Mouse (Mus musculus) bone marrow, adult 2 months (tissue): ENCODE data around the gene Tpo. TPM values are rescaled to one million over a fixed set of nuclear protein-coding genes. Genes with fewer than 3 reads are reported as not detected.

ENCODE experiments used
- H3K27ac ChIP-seq: fragments of 200-500 bp; 2 replicates; pipeline ENCODE4 v1.5.1; 2012; ENCODE audit warnings: low read depth, mild to moderate bottlenecking, control low read depth, inconsistent platforms, low read length; ENCODE audit not compliant: control insufficient read depth, poor library complexity, insufficient read depth
- H3K4me1 ChIP-seq: fragments of 200-500 bp; 2 replicates; pipeline ENCODE4 v1.6.1; 2011; ENCODE audit warnings: low read length; ENCODE audit not compliant: control insufficient read depth, insufficient read depth
- H3K4me3 ChIP-seq: fragments of 200-500 bp; replicated peaks from 2 replicates; pipeline ENCODE3; 2011; ENCODE audit warnings: mild to moderate bottlenecking, low read depth, low read length, control low read depth; ENCODE audit not compliant: control insufficient read depth
- CTCF ChIP-seq: fragments of 200-500 bp; IDR thresholded peaks from 2 replicates; pipeline ENCODE4 v1.5.1; 2011; ENCODE audit warnings: low read length, control low read depth; ENCODE audit not compliant: control insufficient read depth, insufficient read depth
- POLR2A ChIP-seq: fragments of 200-500 bp; IDR thresholded peaks from 2 replicates; pipeline ENCODE4 v1.6.1; 2011; ENCODE audit warnings: low read depth, mild to moderate bottlenecking, control low read depth, low read length, borderline replicate concordance; ENCODE audit not compliant: control insufficient read depth
- WGBS: fragments of 180-500 bp; shearing (Covaris S2); methylation state at CpG from one replicate; pipeline ENCODE4 v1.1.7; 2018; 5-methylcytosine and 5-hydroxymethylcytosine counted together
- polyA plus RNA-seq: library from polyadenylated mRNA; stranded (reverse); fragments of >200 nt; gene quantifications from 2 replicates; pipeline ENCODE4 v1.2.4, GENCODE M21; 2011; ENCODE audit warnings: low replicate concordance; ENCODE audit not compliant: missing spikeins, insufficient read depth, insufficient read length

Gene Tpo
- not detected in 2 replicates for polyA plus RNA-seq

DNA sequence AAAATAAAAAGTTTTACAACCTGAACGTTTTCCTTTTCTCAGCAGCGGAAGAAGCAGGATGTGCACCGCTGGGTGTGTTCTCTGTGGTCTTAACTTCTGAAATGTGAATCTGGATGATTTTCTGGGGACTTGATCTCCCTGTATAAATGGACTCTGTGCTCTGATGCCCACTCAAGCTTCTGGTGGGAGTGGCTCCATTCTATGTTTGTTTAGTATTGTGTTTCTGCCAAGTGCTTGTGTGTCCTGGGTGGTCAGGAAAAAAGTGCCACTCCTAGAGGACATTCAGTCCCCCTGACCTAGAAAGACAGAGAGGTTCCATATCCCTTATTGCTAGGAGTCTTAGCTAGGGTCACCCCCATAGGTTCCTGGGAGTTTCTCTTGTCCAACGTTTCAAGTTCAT, at the start of gene Tpo:
TSS of gene Tpo (minus strand) at position 101 of the 400 bp plus-strand sequence.
- 68% methylated on average over 4 of the region's 4 CpGs for WGBS
- TF ChIP-seq CTCF (no peak), POLR2A (no peak)
- Histone ChIP-seq H3K4me3 (no peak within 1 kb of the TSS), H3K4me1 (no peaks in the 10 kb centered on the region), H3K27ac (no peak within 1 kb of the TSS)

DNA sequence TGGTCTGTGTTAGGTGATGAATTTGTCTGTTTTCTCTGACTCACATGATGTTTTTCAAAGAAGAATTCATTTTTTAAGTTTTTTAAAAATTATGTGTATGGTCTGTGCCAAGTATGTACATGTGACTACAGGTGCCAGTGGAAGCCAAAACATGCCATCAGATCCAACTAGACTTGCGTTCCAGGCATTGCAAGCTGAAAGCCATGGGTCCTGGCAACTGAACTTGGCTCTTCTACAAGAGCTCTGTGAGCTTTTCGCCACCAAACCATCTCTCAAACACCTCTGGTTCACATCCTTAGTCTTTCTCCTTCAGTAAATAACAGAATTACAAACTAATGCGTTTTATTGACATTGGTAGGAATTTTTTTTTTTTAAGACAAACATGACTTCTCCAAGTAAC, 49.3 kb upstream of the Tpo start:
- 72% methylated on average over 3 of the region's 3 CpGs for WGBS
- no peak for TF ChIP-seq CTCF
- TF ChIP-seq POLR2A: no peak
- Histone ChIP-seq H3K27ac (no peak overlapping the region), H3K4me1 (no peaks in the 10 kb centered on the region), H3K4me3 (no peak overlapping the region)

DNA sequence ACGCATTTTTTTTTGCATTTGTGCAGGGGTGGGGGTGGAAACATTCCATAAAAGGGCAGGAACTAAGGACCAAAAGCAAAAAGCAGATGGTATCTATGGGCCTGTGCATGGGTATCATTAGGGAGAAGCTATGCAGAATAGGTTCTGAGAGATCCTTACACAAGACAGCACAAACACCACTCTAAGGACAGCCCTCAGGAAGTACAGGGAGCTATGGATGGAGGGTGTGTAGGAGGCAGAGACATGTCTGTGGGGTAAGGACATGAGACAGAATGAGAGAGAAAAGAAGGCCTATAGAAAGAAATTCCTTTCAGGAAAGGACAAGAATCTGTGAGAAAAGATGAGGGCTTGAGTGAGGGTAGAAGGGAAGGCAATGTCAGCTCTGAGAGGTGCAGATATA, 47.2 kb upstream of the Tpo start:
- TF ChIP-seq POLR2A: no peak
- TF ChIP-seq CTCF: no peak
- no peak overlapping the region for H3K27ac ChIP-seq
- WGBS: 63% methylated on average over 1 of the region's 1 CpGs
- H3K4me1 ChIP-seq: no peaks in the 10 kb centered on the region
- no peak overlapping the region for H3K4me3 ChIP-seq

DNA sequence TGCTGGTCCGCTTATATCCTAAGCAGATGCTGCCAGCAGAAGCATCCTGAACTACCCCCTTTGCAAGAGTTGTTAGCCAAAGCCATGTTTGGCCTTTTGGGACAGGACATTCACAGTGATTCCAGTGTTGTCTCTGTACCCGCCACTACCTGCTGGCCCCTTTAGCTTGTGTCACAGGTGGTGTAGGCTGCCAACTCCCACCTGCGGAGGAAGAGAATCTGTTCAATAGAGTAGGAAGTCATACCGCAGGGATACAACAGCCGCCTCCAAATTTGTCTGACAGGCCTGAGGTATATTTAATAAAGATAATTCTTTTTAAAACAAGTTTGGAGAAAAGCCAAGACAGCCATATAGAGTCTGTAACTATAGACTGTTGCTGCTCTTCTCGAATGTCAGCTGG, 45.5 kb upstream of the Tpo start:
- 76% methylated on average over 6 of the region's 6 CpGs for WGBS
- TF ChIP-seq CTCF: no peak
- no peak for TF ChIP-seq POLR2A

DNA sequence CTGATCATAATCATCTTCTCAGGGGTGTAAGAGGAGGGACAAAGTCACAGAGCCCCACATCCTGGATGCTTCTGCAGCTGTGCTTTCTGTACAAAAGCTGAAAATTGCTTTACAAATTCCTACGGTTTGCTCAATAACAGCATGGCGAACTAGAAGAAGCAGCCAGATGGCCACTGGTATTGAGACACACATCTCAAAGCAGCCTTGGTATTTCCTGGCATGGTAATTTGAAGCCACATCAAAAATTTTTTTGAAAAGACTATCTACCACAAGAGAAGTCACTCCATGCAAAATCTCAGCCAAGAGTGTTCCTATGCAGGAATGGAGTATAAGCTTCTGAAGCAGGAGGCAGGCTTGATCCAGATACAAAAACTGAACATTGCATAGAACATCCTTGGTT, 45.1 kb upstream of the Tpo start:
- WGBS: 70% methylated on average over 2 of the region's 2 CpGs
- Histone ChIP-seq H3K4me1 (no peaks in the 10 kb centered on the region), H3K27ac (no peak overlapping the region), H3K4me3 (no peak overlapping the region)
- TF ChIP-seq CTCF (no peak), POLR2A (no peak)

More for the DNA sequence above, 45.5 kb upstream of the Tpo start:
- Histone ChIP-seq H3K4me3 (no peak overlapping the region), H3K4me1 (no peaks in the 10 kb centered on the region), H3K27ac (no peak overlapping the region)

DNA sequence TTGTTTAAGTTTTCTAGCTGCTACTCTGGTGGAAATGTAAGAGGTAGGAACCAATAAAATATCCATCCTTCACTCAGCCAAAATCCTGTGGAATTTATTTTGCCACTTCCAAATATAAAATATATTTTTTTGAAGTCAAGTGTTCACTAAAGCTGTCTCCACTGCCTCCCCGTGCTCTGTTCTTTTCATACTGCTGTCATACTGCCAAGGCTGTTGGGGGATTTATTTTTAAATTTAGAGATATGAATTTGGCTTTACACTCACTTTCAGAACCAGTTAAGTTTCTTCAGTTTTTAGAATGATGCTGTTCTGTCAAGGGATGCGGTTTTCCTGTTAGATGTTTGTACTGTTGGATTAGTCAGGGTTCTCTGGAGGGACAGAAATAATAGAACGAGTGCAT, 36.1 kb upstream of the Tpo start:
- whole genome bisulfite sequencing: 68% methylated on average over 3 of the region's 3 CpGs
- Histone ChIP-seq H3K4me1 (no peaks in the 10 kb centered on the region), H3K27ac (no peak overlapping the region), H3K4me3 (no peak overlapping the region)
- TF ChIP-seq CTCF (no peak), POLR2A (no peak)

DNA sequence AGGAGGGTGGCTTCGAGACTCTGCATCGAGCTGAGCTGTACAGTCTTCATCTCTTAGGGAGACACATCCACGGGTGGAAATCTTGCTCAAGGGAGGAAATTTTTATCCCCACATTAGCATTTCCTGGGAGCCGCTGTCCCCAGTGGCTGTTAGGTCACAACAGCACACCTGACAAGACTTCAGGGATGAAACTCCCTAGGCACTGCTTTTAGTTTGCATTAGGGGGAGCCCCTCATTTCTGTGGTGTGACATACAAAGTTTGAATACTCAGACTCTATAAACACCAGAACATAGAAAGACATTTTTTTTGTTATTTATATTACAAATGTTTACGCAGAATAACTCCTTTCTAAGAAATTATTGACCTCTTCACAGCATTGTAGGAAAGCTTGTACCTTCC, 32.1 kb upstream of the Tpo start:
- H3K27ac ChIP-seq: no peak overlapping the region
- WGBS: 67% methylated on average over 5 of the region's 5 CpGs
- no peaks in the 10 kb centered on the region for H3K4me1 ChIP-seq
- TF ChIP-seq CTCF: no peak
- TF ChIP-seq POLR2A: no peak
- H3K4me3 ChIP-seq: no peak overlapping the region

DNA sequence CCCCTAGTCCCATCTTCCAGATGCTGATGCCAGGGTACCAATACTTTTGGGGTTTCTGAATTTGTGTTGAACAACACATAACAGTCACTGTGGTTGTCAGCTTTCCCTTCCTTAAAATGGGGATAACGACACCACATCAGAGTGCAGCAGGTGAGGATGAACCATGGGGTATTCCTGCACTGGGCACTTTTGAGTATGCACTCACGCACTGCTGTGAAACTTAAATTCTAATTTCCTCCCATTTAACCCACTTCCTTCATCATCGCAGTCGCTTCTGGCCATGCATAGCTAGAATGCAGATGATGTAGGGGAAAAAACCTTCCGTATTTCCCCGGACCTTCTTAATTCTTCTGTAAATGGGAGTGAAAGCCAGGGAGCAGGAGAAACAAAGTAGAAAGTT, 31.6 kb upstream of the Tpo start:
- Histone ChIP-seq H3K27ac (no peak overlapping the region), H3K4me3 (no peak overlapping the region), H3K4me1 (no peaks in the 10 kb centered on the region)
- WGBS: 78% methylated on average over 6 of the region's 6 CpGs
- no peak for TF ChIP-seq CTCF
- no peak for TF ChIP-seq POLR2A

DNA sequence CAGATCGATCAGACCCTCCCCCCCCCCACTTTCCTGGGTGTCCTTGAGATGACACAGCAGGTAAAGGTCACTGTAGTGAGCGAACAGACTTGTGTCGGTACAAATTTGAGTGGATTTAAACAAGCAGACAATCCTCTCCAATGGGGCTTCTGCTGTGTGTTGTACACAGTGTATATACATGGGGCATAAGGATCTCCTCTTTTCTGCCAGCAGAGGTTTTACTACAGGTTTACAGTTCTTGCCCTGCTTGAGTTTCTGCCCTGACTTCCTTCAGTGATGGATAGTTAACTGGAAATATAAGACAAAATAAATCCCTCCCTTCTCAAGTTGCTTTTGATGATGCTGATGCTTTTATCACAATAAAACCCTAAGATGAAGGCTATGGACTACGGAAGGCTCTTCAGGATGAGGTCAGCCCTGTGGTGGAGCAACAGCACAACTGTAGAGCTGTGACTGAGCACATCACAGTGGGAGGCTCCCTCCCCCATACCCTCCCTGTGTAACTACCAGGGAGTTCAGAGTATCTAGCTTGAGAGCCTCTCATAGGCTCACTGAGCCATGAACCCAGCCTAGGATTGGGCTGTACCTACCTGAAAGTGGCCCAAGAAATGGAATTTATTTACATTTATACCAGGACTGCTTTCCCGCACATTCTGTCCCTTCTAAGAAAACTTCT, 29.4 kb upstream of the Tpo start:
- 72% methylated on average over 5 of the region's 5 CpGs for WGBS
- no peak overlapping the region for H3K27ac ChIP-seq
- no peaks in the 10 kb centered on the region for H3K4me1 ChIP-seq
- no peak for TF ChIP-seq CTCF
- no peak for TF ChIP-seq POLR2A
- no peak overlapping the region for H3K4me3 ChIP-seq
